Mouse (Mus musculus) forebrain, embryonic 10.5 days (tissue): ENCODE measurements at regions not wholly inside any gene's neighbourhood (a gene's known extent, or its start where the extent isn't known, plus 50 kb on each side); places are given as distances from the start of the nearest gene placed in this dataset.

Source experiments
- DNase-seq: peaks from one replicate; pipeline ENCODE4 v3.0.0-alpha.2; 2017; ENCODE audit warnings: low spot score; ENCODE audit errors: extremely low spot score
- H3K27ac ChIP-seq: fragments of 300-500 bp; sonication (generic); 2 replicates; pipeline ENCODE4 v1.5.1; 2016; ENCODE audit warnings: mild to moderate bottlenecking
- H3K27me3 ChIP-seq: fragments of 300-500 bp; sonication (generic); 2 replicates; pipeline ENCODE4 v1.6.1; 2016; ENCODE audit warnings: mild to moderate bottlenecking; ENCODE audit not compliant: poor library complexity, severe bottlenecking
- H3K36me3 ChIP-seq: fragments of 300-500 bp; sonication (generic); replicated peaks from 2 replicates; pipeline ENCODE4 v1.6.1; 2016; ENCODE audit warnings: mild to moderate bottlenecking, moderate library complexity
- H3K4me1 ChIP-seq: fragments of 300-500 bp; sonication (generic); 2 replicates; pipeline ENCODE4 v1.6.1; 2016
- H3K4me3 ChIP-seq: fragments of 300-500 bp; sonication (generic); 2 replicates; pipeline ENCODE4 v1.5.1; 2016; ENCODE audit warnings: mild to moderate bottlenecking, moderate library complexity
- H3K9me3 ChIP-seq: fragments of 300-500 bp; sonication (generic); 2 replicates; pipeline ENCODE4 v1.6.1; 2016; ENCODE audit warnings: mild to moderate bottlenecking, moderate library complexity
- WGBS: fragments of 180-500 bp; shearing (Covaris S2); methylation state at CpG from one replicate; pipeline ENCODE4 v1.1.7; 2016; 5-methylcytosine and 5-hydroxymethylcytosine counted together

GRCm38 (mm10) chr3:83416536-83416935 lies 288.8 kb downstream of the Dchs2 start:
- no peaks in the 10 kb centered on the region for H3K27me3 ChIP-seq
- no peaks in the 10 kb centered on the region for H3K4me1 ChIP-seq
- no peaks in the 10 kb centered on the region for H3K36me3 ChIP-seq
- DNase-seq: no peak
- H3K27ac ChIP-seq: no peak overlapping the region
- H3K9me3 ChIP-seq: no peaks in the 10 kb centered on the region
- no peak overlapping the region for H3K4me3 ChIP-seq

GRCm38 (mm10) chr3:83424267-83424666 lies 296.5 kb downstream of the Dchs2 start:
- Histone ChIP-seq H3K36me3 (no peaks in the 10 kb centered on the region), H3K27me3 (no peaks in the 10 kb centered on the region), H3K9me3 (no peaks in the 10 kb centered on the region), H3K27ac (no peak overlapping the region), H3K4me3 (no peak overlapping the region), H3K4me1 (no peaks in the 10 kb centered on the region)
- WGBS: 76% methylated on average over 7 of the region's 7 CpGs
- no peak for DNase-seq

- no peak overlapping the region for H3K4me3 ChIP-seq
- WGBS: 92% methylated on average over 3 of the region's 3 CpGs
- no peaks in the 10 kb centered on the region for H3K9me3 ChIP-seq
- no peak for DNase-seq
- no peaks in the 10 kb centered on the region for H3K27me3 ChIP-seq
- H3K27ac ChIP-seq: no peak overlapping the region
- H3K4me1 ChIP-seq: peaks cover 6% of the 10 kb centered on the region
- no peaks in the 10 kb centered on the region for H3K36me3 ChIP-seq
These were observed 301.6 kb downstream of the Dchs2 start for GRCm38 (mm10) chr3:83429376-83429775.

- no peaks in the 10 kb centered on the region for H3K4me1 ChIP-seq
- no peak overlapping the region for H3K27ac ChIP-seq
- H3K4me3 ChIP-seq: no peak overlapping the region
- no peaks in the 10 kb centered on the region for H3K9me3 ChIP-seq
- no peaks in the 10 kb centered on the region for H3K36me3 ChIP-seq
- no peak for DNase-seq
- H3K27me3 ChIP-seq: no peaks in the 10 kb centered on the region
- WGBS: 92% methylated on average over 7 of the region's 7 CpGs
These were observed 318.5 kb downstream of the Dchs2 start for GRCm38 (mm10) chr3:83446154-83446667.

- Histone ChIP-seq H3K9me3 (no peaks in the 10 kb centered on the region), H3K27ac (no peak overlapping the region), H3K36me3 (no peaks in the 10 kb centered on the region), H3K27me3 (no peaks in the 10 kb centered on the region), H3K4me1 (no peaks in the 10 kb centered on the region), H3K4me3 (no peak overlapping the region)
- 93% methylated on average over 2 of the region's 2 CpGs for WGBS
- no peak for DNase-seq
These were observed 315.5 kb upstream of the Sfrp2 start for GRCm38 (mm10) chr3:83450662-83451061.

GRCm38 (mm10) chr3:83451317-83451716 lies 314.8 kb upstream of the Sfrp2 start:
- no peaks in the 10 kb centered on the region for H3K36me3 ChIP-seq
- no peaks in the 10 kb centered on the region for H3K27me3 ChIP-seq
- 92% methylated on average over 3 of the region's 3 CpGs for WGBS
- no peaks in the 10 kb centered on the region for H3K9me3 ChIP-seq
- no peaks in the 10 kb centered on the region for H3K4me1 ChIP-seq
- H3K27ac ChIP-seq: no peak overlapping the region
- no peak overlapping the region for H3K4me3 ChIP-seq
- no peak for DNase-seq

- Histone ChIP-seq H3K4me3 (no peak overlapping the region), H3K36me3 (no peaks in the 10 kb centered on the region), H3K9me3 (no peaks in the 10 kb centered on the region), H3K27me3 (no peaks in the 10 kb centered on the region), H3K4me1 (no peaks in the 10 kb centered on the region), H3K27ac (no peak overlapping the region)
- WGBS: 72% methylated on average over 2 of the region's 2 CpGs
- no peak for DNase-seq
These were observed 312.7 kb upstream of the Sfrp2 start for GRCm38 (mm10) chr3:83453462-83453861.

- H3K27me3 ChIP-seq: no peaks in the 10 kb centered on the region
- DNase-seq: no peak
- no peaks in the 10 kb centered on the region for H3K9me3 ChIP-seq
- no peak overlapping the region for H3K4me3 ChIP-seq
- no peaks in the 10 kb centered on the region for H3K4me1 ChIP-seq
- H3K36me3 ChIP-seq: no peaks in the 10 kb centered on the region
- 92% methylated on average over 1 of the region's 1 CpGs for WGBS
- H3K27ac ChIP-seq: no peak overlapping the region
These were observed 307.7 kb upstream of the Sfrp2 start for GRCm38 (mm10) chr3:83458450-83458849.

- 94% methylated on average over 3 of the region's 3 CpGs for WGBS
- Histone ChIP-seq H3K4me1 (peaks cover 6% of the 10 kb centered on the region), H3K27ac (no peak overlapping the region), H3K9me3 (no peaks in the 10 kb centered on the region), H3K27me3 (no peaks in the 10 kb centered on the region), H3K4me3 (no peak overlapping the region), H3K36me3 (no peaks in the 10 kb centered on the region)
- no peak for DNase-seq
These were observed 286.9 kb upstream of the Sfrp2 start for GRCm38 (mm10) chr3:83479251-83479650.

GRCm38 (mm10) chr3:83480176-83480575 lies 285.9 kb upstream of the Sfrp2 start:
- H3K27ac ChIP-seq: no peak overlapping the region
- DNase-seq: no peak
- 67% methylated on average over 1 of the region's 1 CpGs for WGBS
- H3K4me3 ChIP-seq: no peak overlapping the region
- H3K9me3 ChIP-seq: no peaks in the 10 kb centered on the region
- no peaks in the 10 kb centered on the region for H3K27me3 ChIP-seq
- H3K36me3 ChIP-seq: no peaks in the 10 kb centered on the region
- peaks cover 6% of the 10 kb centered on the region for H3K4me1 ChIP-seq

GRCm38 (mm10) chr3:83486192-83486716 lies 279.9 kb upstream of the Sfrp2 start:
- DNase-seq: no peak
- 91% methylated on average over 7 of the region's 7 CpGs for WGBS
- Histone ChIP-seq H3K4me1 (no peaks in the 10 kb centered on the region), H3K4me3 (no peak overlapping the region), H3K9me3 (no peaks in the 10 kb centered on the region), H3K27me3 (no peaks in the 10 kb centered on the region), H3K36me3 (no peaks in the 10 kb centered on the region), H3K27ac (no peak overlapping the region)

- 12% methylated on average over 1 of the region's 1 CpGs for WGBS
- Histone ChIP-seq H3K27ac (no peak overlapping the region), H3K27me3 (no peaks in the 10 kb centered on the region), H3K36me3 (no peaks in the 10 kb centered on the region), H3K9me3 (no peaks in the 10 kb centered on the region), H3K4me1 (no peaks in the 10 kb centered on the region), H3K4me3 (no peak overlapping the region)
- no peak for DNase-seq
These were observed 270.5 kb upstream of the Sfrp2 start for GRCm38 (mm10) chr3:83495584-83495983.

- WGBS: 39% methylated on average over 7 of the region's 7 CpGs
- H3K4me1 ChIP-seq: 0 out of 2 replicates have a peak, but pooled peaks cover 4% of the 10 kb centered on the region
- no peak for DNase-seq
These were observed 262.2 kb upstream of the Sfrp2 start for GRCm38 (mm10) chr3:83503901-83504300.

GRCm38 (mm10) chr3:83516614-83517013 lies 249.5 kb upstream of the Sfrp2 start:
- Histone ChIP-seq H3K27me3 (no peaks in the 10 kb centered on the region), H3K36me3 (no peaks in the 10 kb centered on the region), H3K27ac (no peak overlapping the region), H3K4me3 (no peak overlapping the region), H3K4me1 (no peaks in the 10 kb centered on the region), H3K9me3 (no peaks in the 10 kb centered on the region)
- no peak for DNase-seq
- 72% methylated on average over 4 of the region's 4 CpGs for WGBS

More at GRCm38 (mm10) chr3:83503901-83504300, 262.2 kb upstream of the Sfrp2 start:
- Histone ChIP-seq H3K9me3 (no peaks in the 10 kb centered on the region), H3K27ac (no peak overlapping the region), H3K27me3 (no peaks in the 10 kb centered on the region), H3K4me3 (no peak overlapping the region), H3K36me3 (no peaks in the 10 kb centered on the region)
